Mouse (Mus musculus) 416B (cell line): ENCODE measurements around the gene Baiap2l2.

ENCODE experiments used
- DNase-seq: peaks from one replicate; pipeline ENCODE4 v3.0.0; 2011; ENCODE audit warnings: low read depth

Gene Baiap2l2

GRCm38 (mm10) chr15:79299563-79300155 lies 14.3 kb upstream of the Baiap2l2 start:
- no peak for DNase-seq

GRCm38 (mm10) chr15:79298553-79298952 lies 13.2 kb upstream of the Baiap2l2 start:
- no peak for DNase-seq

- no peak for DNase-seq
Measured at GRCm38 (mm10) chr15:79292779-79293178, 7.4 kb upstream of the Baiap2l2 start.

- DNase-seq: no peak
Measured at GRCm38 (mm10) chr15:79290340-79290739, 5.0 kb upstream of the Baiap2l2 start.

GRCm38 (mm10) chr15:79289441-79289840 lies 4.1 kb upstream of the Baiap2l2 start:
- no peak for DNase-seq

GRCm38 (mm10) chr15:79288387-79288786 lies 3.0 kb upstream of the Baiap2l2 start:
- DNase-seq: no peak

GRCm38 (mm10) chr15:79287091-79287490 lies 1.8 kb upstream of the Baiap2l2 start:
- no peak for DNase-seq

GRCm38 (mm10) chr15:79286141-79286540 lies 804 bp upstream of the Baiap2l2 start:
- no peak for DNase-seq

GRCm38 (mm10) chr15:79283371-79283770 lies 2.0 kb downstream of the Baiap2l2 start:
- no peak for DNase-seq

GRCm38 (mm10) chr15:79282434-79282833 lies 2.9 kb downstream of the Baiap2l2 start:
- no peak for DNase-seq

GRCm38 (mm10) chr15:79281389-79281788 lies 3.9 kb downstream of the Baiap2l2 start:
- DNase-seq: peak; percentile 75

- DNase-seq: peak; percentile 52
Measured at GRCm38 (mm10) chr15:79280850-79281249, 4.5 kb downstream of the Baiap2l2 start.

- peak; percentile 64 for DNase-seq
Measured at GRCm38 (mm10) chr15:79280209-79280608, 5.1 kb downstream of the Baiap2l2 start.

- DNase-seq: peak; percentile 7
Measured at GRCm38 (mm10) chr15:79277728-79278127, 7.6 kb downstream of the Baiap2l2 start.

- DNase-seq: no peak
Measured at GRCm38 (mm10) chr15:79273020-79273419, 12.3 kb downstream of the Baiap2l2 start.

GRCm38 (mm10) chr15:79271124-79271746 lies 14.1 kb downstream of the Baiap2l2 start:
- DNase-seq: peak; percentile 71

GRCm38 (mm10) chr15:79270317-79271123 lies 14.8 kb downstream of the Baiap2l2 start:
- DNase-seq: peak; percentile 89

- no peak for DNase-seq
Measured at GRCm38 (mm10) chr15:79268521-79268920, 16.8 kb downstream of the Baiap2l2 start.

- no peak for DNase-seq
Measured at GRCm38 (mm10) chr15:79265384-79265783, 20.0 kb downstream of the Baiap2l2 start.

GRCm38 (mm10) chr15:79263726-79264125 lies 21.6 kb downstream of the Baiap2l2 start:
- no peak for DNase-seq

- no peak for DNase-seq
Measured at GRCm38 (mm10) chr15:79262786-79263309, 22.5 kb downstream of the Baiap2l2 start.

GRCm38 (mm10) chr15:79262375-79262774 lies 23.0 kb downstream of the Baiap2l2 start:
- DNase-seq: no peak

GRCm38 (mm10) chr15:79261757-79262156 lies 23.6 kb downstream of the Baiap2l2 start:
- no peak for DNase-seq
